Mouse (Mus musculus): ENCODE results near the gene Ston2. TPM values are rescaled to one million over a fixed set of nuclear protein-coding genes. Genes with fewer than 3 reads are reported as not detected.

The Ston2 gene
- total RNA-seq, 1 experiment from 2014 or later = 0.94 TPM

GRCm38 (mm10) chr12:91734246-91735027 is 53.8 kb downstream of the Ston2 start:
- peak; percentile 86 to 96 for ATAC-seq (replicated peaks in 1 of 2; ENCODE audit: insufficient read depth in 1 of 2, low FRiP score in 2 of 2, low TSS enrichment in 1 of 2, low read depth in 1 of 2, poor library complexity in 2 of 2, severe bottlenecking in 2 of 2)

- no peak for ATAC-seq (replicated peaks in 1 of 2; ENCODE audit: insufficient read depth in 1 of 2, low FRiP score in 2 of 2, low TSS enrichment in 1 of 2, low read depth in 1 of 2, poor library complexity in 2 of 2, severe bottlenecking in 2 of 2)
Measured at GRCm38 (mm10) chr12:91732729-91733448, 55.3 kb downstream of the Ston2 start.

DNA sequence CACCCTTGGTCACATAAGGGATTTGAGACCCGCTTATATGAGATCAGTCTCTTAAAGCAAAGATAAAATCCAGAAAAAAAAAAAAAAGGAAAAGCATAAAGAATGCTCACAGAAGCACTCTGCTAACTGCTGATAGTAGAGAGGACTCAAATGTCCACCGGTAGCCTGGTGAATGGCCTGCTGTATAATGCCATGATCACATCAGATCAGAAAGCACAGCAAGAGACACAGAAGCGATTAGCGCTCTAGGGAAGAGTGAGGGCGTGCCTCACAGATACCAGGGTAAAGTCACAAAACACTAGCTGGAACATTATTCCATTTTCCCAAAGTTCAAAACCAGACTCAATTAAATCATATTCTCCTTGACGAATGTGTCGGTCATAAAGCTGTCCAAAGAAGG is 62.0 kb downstream of the Ston2 start:
- no peak for ATAC-seq (replicated peaks in 1 of 2; ENCODE audit: insufficient read depth in 1 of 2, low FRiP score in 2 of 2, low TSS enrichment in 1 of 2, low read depth in 1 of 2, poor library complexity in 2 of 2, severe bottlenecking in 2 of 2)

DNA sequence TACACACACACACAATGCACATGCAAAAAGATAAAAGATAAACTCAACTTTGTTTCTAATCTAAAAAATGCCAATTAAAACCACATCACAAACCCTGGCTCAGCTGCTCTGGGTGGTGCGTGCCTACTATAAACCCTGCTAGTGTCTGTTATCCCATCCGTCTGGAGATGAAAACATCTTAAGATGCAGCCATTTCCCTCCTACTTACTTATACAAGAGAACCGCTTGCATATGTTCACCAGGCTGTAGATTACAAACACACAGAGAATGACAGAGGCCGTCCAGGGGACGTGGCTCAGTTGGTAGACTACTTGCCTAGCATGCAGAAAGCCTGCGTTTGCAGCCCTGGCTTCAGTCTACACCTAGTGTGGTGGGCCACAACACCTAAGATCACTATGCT is 64.3 kb downstream of the Ston2 start:
- ATAC-seq (replicated peaks in 1 of 2; ENCODE audit: insufficient read depth in 1 of 2, low FRiP score in 2 of 2, low TSS enrichment in 1 of 2, low read depth in 1 of 2, poor library complexity in 2 of 2, severe bottlenecking in 2 of 2) = no peak

- ATAC-seq (replicated peaks in 1 of 2; ENCODE audit: insufficient read depth in 1 of 2, low FRiP score in 2 of 2, low TSS enrichment in 1 of 2, low read depth in 1 of 2, poor library complexity in 2 of 2, severe bottlenecking in 2 of 2) = peak; percentile 37 to 39; a peak in 1 of 4 replicates
Measured at GRCm38 (mm10) chr12:91719134-91719533, 69.1 kb downstream of the Ston2 start.

- ATAC-seq (replicated peaks in 1 of 2; ENCODE audit: insufficient read depth in 1 of 2, low FRiP score in 2 of 2, low TSS enrichment in 1 of 2, low read depth in 1 of 2, poor library complexity in 2 of 2, severe bottlenecking in 2 of 2) = no peak
Measured at GRCm38 (mm10) chr12:91715686-91716085, 72.5 kb downstream of the Ston2 start.

DNA sequence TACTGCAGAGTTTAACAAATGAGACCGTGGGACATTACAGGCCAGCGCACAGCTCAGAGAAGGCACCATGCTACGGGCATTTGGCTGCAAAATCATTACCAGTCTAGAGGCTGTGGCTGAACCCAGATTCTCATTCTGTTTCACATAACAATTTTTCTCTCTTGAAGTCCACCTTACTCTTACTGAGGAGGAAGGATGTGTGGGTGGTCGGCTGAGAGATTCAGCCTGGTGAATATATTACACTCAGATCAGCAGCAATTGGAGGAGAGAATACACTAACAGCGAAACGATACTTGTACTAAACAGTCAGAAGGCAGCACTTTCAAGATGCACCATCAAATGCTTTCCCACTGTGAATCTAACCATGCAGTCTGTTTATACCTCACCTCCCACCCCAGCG is 74.8 kb downstream of the Ston2 start:
- ATAC-seq (replicated peaks in 1 of 2; ENCODE audit: insufficient read depth in 1 of 2, low FRiP score in 2 of 2, low TSS enrichment in 1 of 2, low read depth in 1 of 2, poor library complexity in 2 of 2, severe bottlenecking in 2 of 2) = no peak

GRCm38 (mm10) chr12:91711655-91712054 is 76.5 kb downstream of the Ston2 start:
- ATAC-seq (replicated peaks in 1 of 2; ENCODE audit: insufficient read depth in 1 of 2, low FRiP score in 2 of 2, low TSS enrichment in 1 of 2, low read depth in 1 of 2, poor library complexity in 2 of 2, severe bottlenecking in 2 of 2) = no peak

DNA sequence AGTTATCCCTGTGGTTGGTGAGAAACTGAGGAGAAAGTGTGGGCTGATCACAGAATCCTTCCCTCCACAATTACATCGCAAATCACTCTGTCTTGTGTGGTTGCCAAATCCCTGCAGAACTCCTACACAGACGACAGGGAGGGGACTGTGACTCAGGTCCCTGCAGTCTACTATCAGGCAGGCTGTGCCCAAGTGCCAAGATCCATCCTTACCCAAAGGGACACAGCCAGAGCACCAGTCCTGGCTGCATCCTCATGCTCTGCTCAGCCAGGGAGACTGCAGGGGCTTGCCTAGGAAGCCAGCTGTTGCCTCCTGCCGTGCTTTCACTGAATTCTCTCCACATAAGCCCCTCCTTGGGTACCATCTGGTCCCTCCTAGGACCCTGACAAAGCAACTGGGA is 77.3 kb downstream of the Ston2 start:
- no peak for ATAC-seq (replicated peaks in 1 of 2; ENCODE audit: insufficient read depth in 1 of 2, low FRiP score in 2 of 2, low TSS enrichment in 1 of 2, low read depth in 1 of 2, poor library complexity in 2 of 2, severe bottlenecking in 2 of 2)

DNA sequence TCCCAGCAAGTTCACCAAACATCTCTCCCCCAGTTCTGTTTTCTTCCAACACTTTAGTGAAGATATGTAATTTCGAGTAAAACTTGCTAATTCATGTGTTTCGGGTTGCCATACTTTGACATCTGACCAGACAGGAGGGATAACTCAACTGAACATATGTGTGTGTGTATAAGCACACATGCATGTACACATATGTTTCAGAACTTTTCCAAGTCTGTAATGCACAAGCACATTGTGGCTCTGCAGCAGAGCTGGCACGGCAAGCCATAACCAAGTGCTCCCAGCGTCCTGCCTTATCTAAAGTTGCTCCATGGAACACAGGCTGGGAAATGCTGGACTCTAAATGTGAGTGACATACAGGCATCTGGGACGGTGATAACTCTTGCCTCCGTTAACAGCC is 78.6 kb downstream of the Ston2 start:
- no peak for ATAC-seq (replicated peaks in 1 of 2; ENCODE audit: insufficient read depth in 1 of 2, low FRiP score in 2 of 2, low TSS enrichment in 1 of 2, low read depth in 1 of 2, poor library complexity in 2 of 2, severe bottlenecking in 2 of 2)

- ATAC-seq (replicated peaks in 1 of 2; ENCODE audit: insufficient read depth in 1 of 2, low FRiP score in 2 of 2, low TSS enrichment in 1 of 2, low read depth in 1 of 2, poor library complexity in 2 of 2, severe bottlenecking in 2 of 2) = no peak
Measured at GRCm38 (mm10) chr12:91709232-91709631, 79.0 kb downstream of the Ston2 start.

DNA sequence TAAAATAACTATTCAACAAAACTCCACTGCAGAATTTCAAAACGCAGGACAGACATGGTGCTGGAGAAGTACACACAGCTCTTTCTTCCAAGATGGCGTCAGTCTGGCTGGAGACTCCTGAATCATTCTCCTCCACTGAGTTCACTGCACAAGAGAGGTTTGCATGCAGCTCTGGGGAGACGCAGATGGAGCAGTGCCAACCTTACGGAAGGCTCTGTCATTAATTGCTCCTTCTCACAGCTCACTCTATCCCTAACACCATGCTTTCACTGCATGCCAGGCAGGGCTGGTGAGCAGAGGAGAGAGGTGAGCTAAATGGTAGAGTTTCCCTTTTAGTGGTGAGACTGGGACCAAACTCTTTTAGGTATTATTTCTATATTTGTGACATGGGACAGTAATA is 80.4 kb downstream of the Ston2 start:
- no peak for ATAC-seq (replicated peaks in 1 of 2; ENCODE audit: insufficient read depth in 1 of 2, low FRiP score in 2 of 2, low TSS enrichment in 1 of 2, low read depth in 1 of 2, poor library complexity in 2 of 2, severe bottlenecking in 2 of 2)

- ATAC-seq (replicated peaks in 1 of 2; ENCODE audit: insufficient read depth in 1 of 2, low FRiP score in 2 of 2, low TSS enrichment in 1 of 2, low read depth in 1 of 2, poor library complexity in 2 of 2, severe bottlenecking in 2 of 2) = no peak
Measured at GRCm38 (mm10) chr12:91703533-91703932, 84.7 kb downstream of the Ston2 start.

GRCm38 (mm10) chr12:91702829-91703228 is 85.4 kb downstream of the Ston2 start:
- ATAC-seq (replicated peaks in 1 of 2; ENCODE audit: insufficient read depth in 1 of 2, low FRiP score in 2 of 2, low TSS enrichment in 1 of 2, low read depth in 1 of 2, poor library complexity in 2 of 2, severe bottlenecking in 2 of 2) = no peak

DNA sequence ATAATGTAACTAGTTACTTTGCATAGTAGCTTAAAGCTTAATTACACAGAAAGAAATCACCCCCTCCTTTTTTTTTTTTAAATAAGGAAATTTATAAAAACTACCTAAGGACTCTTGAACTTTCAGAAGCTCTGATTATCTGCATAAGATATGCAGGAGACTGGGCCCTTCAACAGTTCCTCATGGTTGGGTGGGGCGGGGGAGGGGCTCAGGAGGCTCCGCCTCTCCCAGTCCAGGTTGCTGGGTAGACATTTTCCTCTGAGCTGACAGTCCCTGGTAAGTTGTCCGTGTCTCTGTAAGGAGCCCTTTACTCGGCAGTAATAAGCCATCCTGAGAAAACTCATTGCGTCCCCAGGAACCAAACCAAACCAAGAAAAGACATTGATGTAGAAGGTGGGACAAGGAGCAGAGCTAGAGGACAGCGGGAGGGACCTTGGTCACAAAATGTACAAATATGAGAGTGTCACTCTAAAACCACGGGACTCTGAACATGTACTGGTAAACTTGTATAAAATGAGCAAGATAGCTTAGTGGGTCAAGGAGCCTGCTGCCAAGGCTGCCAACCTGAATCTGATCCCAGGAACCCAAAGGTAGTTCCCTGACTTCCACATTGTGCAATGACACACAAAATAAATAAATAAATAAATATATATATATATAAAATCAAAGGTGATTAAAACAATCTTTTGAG is 88.6 kb downstream of the Ston2 start:
- no peak for ATAC-seq (replicated peaks in 1 of 2; ENCODE audit: insufficient read depth in 1 of 2, low FRiP score in 2 of 2, low TSS enrichment in 1 of 2, low read depth in 1 of 2, poor library complexity in 2 of 2, severe bottlenecking in 2 of 2)

GRCm38 (mm10) chr12:91696231-91696630 is 92.0 kb downstream of the Ston2 start:
- ATAC-seq (replicated peaks in 1 of 2; ENCODE audit: insufficient read depth in 1 of 2, low FRiP score in 2 of 2, low TSS enrichment in 1 of 2, low read depth in 1 of 2, poor library complexity in 2 of 2, severe bottlenecking in 2 of 2) = no peak

DNA sequence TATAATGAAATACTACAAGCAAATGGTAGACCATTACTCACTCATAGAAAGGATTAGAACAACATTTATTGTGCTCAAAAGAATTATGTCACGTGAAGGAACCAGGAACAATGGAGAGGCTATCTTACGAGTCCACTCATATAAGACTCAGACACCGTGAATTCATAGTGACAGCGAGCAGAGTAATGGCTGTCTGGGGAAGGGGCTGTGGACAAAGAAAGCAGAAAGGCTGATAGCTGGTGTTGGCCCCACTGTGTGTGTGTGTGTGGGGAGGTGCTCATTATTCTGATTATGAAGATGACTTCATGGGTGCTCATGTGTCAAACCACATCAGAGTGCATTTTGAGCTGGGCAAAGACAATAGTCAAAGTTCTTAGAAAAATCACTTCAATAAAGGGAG is 92.4 kb downstream of the Ston2 start:
- ATAC-seq (replicated peaks in 1 of 2; ENCODE audit: insufficient read depth in 1 of 2, low FRiP score in 2 of 2, low TSS enrichment in 1 of 2, low read depth in 1 of 2, poor library complexity in 2 of 2, severe bottlenecking in 2 of 2) = no peak

GRCm38 (mm10) chr12:91694748-91695147 is 93.4 kb downstream of the Ston2 start:
- no peak for ATAC-seq (replicated peaks in 1 of 2; ENCODE audit: insufficient read depth in 1 of 2, low FRiP score in 2 of 2, low TSS enrichment in 1 of 2, low read depth in 1 of 2, poor library complexity in 2 of 2, severe bottlenecking in 2 of 2)
